Mouse (Mus musculus): ENCODE data around the gene Skp1a. TPM values are rescaled to one million over a fixed set of nuclear protein-coding genes. Genes with fewer than 3 reads are reported as not detected.

The Skp1a gene
- total and polyA plus RNA-seq, 3 experiments = 169 to 1,533 (median 445) TPM

- H3K27me3 ChIP-seq (ENCODE audit: control insufficient read depth in 1 of 2, insufficient read depth in 2 of 2, low read length in 2 of 2) = peaks cover 0 to 1% of the 10 kb centered on the region in 2 experiments; a peak in 2 of 4 replicates
- no peak overlapping the region for H3K27ac ChIP-seq (ENCODE audit: control insufficient read depth, low read depth, low read length)
- H3K4me3 ChIP-seq (ENCODE audit: control insufficient read depth in 1 of 2, insufficient read depth in 1 of 2, low read depth in 2 of 2, low read length in 2 of 2) = no peak overlapping the region
- DNase-seq (ENCODE audit: low read depth, low spot score) = peak; percentile 79
- no peaks in the 10 kb centered on the region for H3K79me2 ChIP-seq (ENCODE audit: control insufficient read depth, insufficient read depth, low read length, poor library complexity)
- H3K9ac ChIP-seq (ENCODE audit: control insufficient read depth, low read depth, low read length, poor library complexity, severe bottlenecking) = no peak overlapping the region
- H3K36me3 ChIP-seq (ENCODE audit: control insufficient read depth in 1 of 2, insufficient read depth in 2 of 2, low read length in 2 of 2) = peaks cover 0 to 13% of the 10 kb centered on the region in 2 experiments; a peak in 2 of 4 replicates
- no peaks in the 10 kb centered on the region for H3K9me3 ChIP-seq (replicated peaks; ENCODE audit: insufficient read depth, low read length)
- peaks cover 12 to 22% of the 10 kb centered on the region in 2 experiments for H3K4me1 ChIP-seq (ENCODE audit: control insufficient read depth in 1 of 2, insufficient read depth in 2 of 2, low read length in 2 of 2)
- TF ChIP-seq BHLHE40 (IDR thresholded peaks at IDR 0.05; ENCODE audit: borderline replicate concordance, low read depth, low read length) (no peak; the same call in 1 of the 2 replicates), MEF2A (IDR thresholded peaks at IDR 0.05; ENCODE audit: extremely low read depth, insufficient replicate concordance, low read depth, low read length, poor library complexity, severe bottlenecking) (no peak), E2F4 (IDR thresholded peaks at IDR 0.05; ENCODE audit: borderline replicate concordance, low read depth, low read length) (no peak), RCOR1 (IDR thresholded peaks at IDR 0.05; ENCODE audit: low read depth, low read length) (no peak), MYB (IDR thresholded peaks at IDR 0.05; ENCODE audit: low read depth, low read length) (no peak), POLR2AphosphoS5 (IDR thresholded peaks at IDR 0.05; ENCODE audit: borderline replicate concordance, low read depth, low read length) (no peak), ELF1 (IDR thresholded peaks at IDR 0.05; ENCODE audit: low read depth, low read length) (no peak), ZNF384 (IDR thresholded peaks at IDR 0.05; ENCODE audit: low read depth, low read length) (no peak), KAT2A (conservative IDR thresholded peaks at IDR 0.05; ENCODE audit: low read depth, low read length) (no peak), NELFE (IDR thresholded peaks at IDR 0.05; ENCODE audit: low read depth, low read length) (no peak), MYC (IDR thresholded peaks at IDR 0.05; ENCODE audit: low read depth, low read length) (no peak), MAX (IDR thresholded peaks at IDR 0.05; ENCODE audit: low read length) (no peak), MAFK (IDR thresholded peaks at IDR 0.05; ENCODE audit: borderline replicate concordance, low read depth, low read length) (no peak), GATA1 (IDR thresholded peaks at IDR 0.05; ENCODE audit: low read depth, low read length) (no peak), ZC3H11A (IDR thresholded peaks at IDR 0.05; ENCODE audit: low read depth, low read length) (peak; percentile 91), CTCF (IDR thresholded peaks at IDR 0.05 in 2 of 3, conservative IDR thresholded peaks at IDR 0.05 in 1 of 3; ENCODE audit: control insufficient read depth in 1 of 3, insufficient read depth in 1 of 3, low read depth in 2 of 3, low read length in 3 of 3, poor library complexity in 1 of 3, severe bottlenecking in 1 of 3) (peak; percentile 79 to 98 (median 89)), ZKSCAN1 (IDR thresholded peaks at IDR 0.05; ENCODE audit: low read depth, low read length) (no peak), EP300 (IDR thresholded peaks at IDR 0.05; ENCODE audit: low read depth in 1 of 2, low read length in 2 of 2) (no peak), NRF1 (IDR thresholded peaks at IDR 0.05; ENCODE audit: insufficient read depth, low read depth, low read length, poor library complexity, severe bottlenecking) (no peak), POLR2AphosphoS2 (IDR thresholded peaks at IDR 0.05; ENCODE audit: low read length) (no peak), HCFC1 (IDR thresholded peaks at IDR 0.05; ENCODE audit: low read depth, low read length) (peak; percentile 37; the same call in 1 of the 2 replicates), TBP (IDR thresholded peaks at IDR 0.05; ENCODE audit: low read depth, low read length) (no peak), TAL1 (IDR thresholded peaks at IDR 0.05; ENCODE audit: low read length) (no peak), POLR2A (IDR thresholded peaks at IDR 0.05; ENCODE audit: control insufficient read depth in 1 of 2, insufficient read depth in 1 of 2, low read depth in 1 of 2, low read length in 2 of 2, poor library complexity in 1 of 2) (no peak), SIN3A (IDR thresholded peaks at IDR 0.05; ENCODE audit: low read length) (peak; percentile 56), JUND (IDR thresholded peaks at IDR 0.05; ENCODE audit: low read depth, low read length) (no peak), USF2 (IDR thresholded peaks at IDR 0.05; ENCODE audit: borderline replicate concordance in 1 of 2, insufficient read depth in 1 of 2, low read depth in 1 of 2, low read length in 2 of 2) (no peak), CHD2 (IDR thresholded peaks at IDR 0.05; ENCODE audit: low read length) (peak; percentile 58), TCF12 (IDR thresholded peaks at IDR 0.05; ENCODE audit: low read depth, low read length) (no peak), CHD1 (IDR thresholded peaks at IDR 0.05; ENCODE audit: low read depth, low read length) (no peak), SMC3 (IDR thresholded peaks at IDR 0.05; ENCODE audit: low read depth, low read length) (peak; percentile 95), UBTF (IDR thresholded peaks at IDR 0.05; ENCODE audit: borderline replicate concordance, insufficient read depth, low read depth, low read length) (no peak), ETS1 (IDR thresholded peaks at IDR 0.05; ENCODE audit: low read depth, low read length) (no peak), USF1 (IDR thresholded peaks at IDR 0.05; ENCODE audit: low read depth, low read length) (no peak), MAZ (IDR thresholded peaks at IDR 0.05; ENCODE audit: low read depth, low read length) (peak; percentile 91), MXI1 (IDR thresholded peaks at IDR 0.05; ENCODE audit: low read depth, low read length) (no peak), RAD21 (IDR thresholded peaks at IDR 0.05; ENCODE audit: low read depth, low read length) (peak; percentile 96), ZMIZ1 (IDR thresholded peaks at IDR 0.05; ENCODE audit: low read depth, low read length) (no peak)
Measured at GRCm38 (mm10) chr11:52220282-52220681, 11.5 kb upstream of the Skp1a start.
